Mouse (Mus musculus): Measurements from ENCODE around the gene Chd5.

- no peak for TF ChIP-seq CTCF (IDR thresholded peaks at IDR 0.05; ENCODE audit: borderline replicate concordance, insufficient read depth, low read depth, low read length)
- TF ChIP-seq POLR2A (IDR thresholded peaks at IDR 0.05; ENCODE audit: borderline replicate concordance, insufficient read depth, low read length) = no peak
Measured at GRCm38 (mm10) chr4:152294188-152294929, 44.1 kb upstream of the Chd5 start.
